Mouse (Mus musculus) olfactory bulb, adult 2 months (tissue): ENCODE data around the gene Furin. TPM values are rescaled to one million over a fixed set of nuclear protein-coding genes. Genes with fewer than 3 reads are reported as not detected.

Source experiments
- H3K27ac ChIP-seq: fragments of 200-500 bp; 2 replicates; pipeline ENCODE4 v1.5.1; 2012; ENCODE audit warnings: low read depth, low read length; ENCODE audit not compliant: insufficient read depth
- H3K4me1 ChIP-seq: fragments of 200-500 bp; 2 replicates; pipeline ENCODE4 v1.6.1; 2012; ENCODE audit warnings: low read length; ENCODE audit not compliant: control insufficient read depth, insufficient read depth
- H3K4me3 ChIP-seq: fragments of 200-500 bp; 2 replicates; pipeline ENCODE4 v1.5.1; 2012; ENCODE audit warnings: mild to moderate bottlenecking, low read depth, low read length, moderate library complexity; ENCODE audit not compliant: insufficient read depth
- CTCF ChIP-seq: fragments of 200-500 bp; IDR thresholded peaks from 2 replicates; pipeline ENCODE4 v1.5.1; 2012; ENCODE audit warnings: low read depth, mild to moderate bottlenecking, low read length, moderate library complexity; ENCODE audit not compliant: insufficient read depth
- POLR2A ChIP-seq: fragments of 200-500 bp; IDR thresholded peaks from 2 replicates; pipeline ENCODE4 v1.6.1; 2012; ENCODE audit warnings: mild to moderate bottlenecking, low read depth, low read length, moderate library complexity; ENCODE audit not compliant: insufficient read depth
- WGBS: fragments of 180-500 bp; shearing (Covaris S2); methylation state at CpG from one replicate; pipeline ENCODE4 v1.1.7; 2018; 5-methylcytosine and 5-hydroxymethylcytosine counted together
- polyA plus RNA-seq: library from polyadenylated mRNA; stranded (reverse); fragments of >200 nt; gene quantifications from 2 replicates; pipeline ENCODE4 v1.2.4, GENCODE M21; 2012; ENCODE audit warnings: low replicate concordance; ENCODE audit not compliant: missing spikeins, insufficient read depth, insufficient read length

Gene Furin
- polyA plus RNA-seq = not detected in 2 replicates

- no peak for TF ChIP-seq POLR2A
- no peak for TF ChIP-seq CTCF
- Histone ChIP-seq H3K4me3 (no peak within 1 kb of the TSS), H3K4me1 (peaks cover 28% of the 10 kb centered on the region), H3K27ac (no peak within 1 kb of the TSS)
- 80% methylated on average over 9 of the region's 9 CpGs for WGBS
Measured at GRCm38 (mm10) chr7:80405188-80405695, at the start of gene Furin. TSS of gene Furin (minus strand) at chr7:80405436.

GRCm38 (mm10) chr7:80454786-80455185 is 49.5 kb upstream of the Furin start:
- H3K27ac ChIP-seq = no peak overlapping the region
- H3K4me3 ChIP-seq = no peak overlapping the region
- no peak for TF ChIP-seq CTCF
- TF ChIP-seq POLR2A = no peak
- peaks cover 12% of the 10 kb centered on the region; the same call in 1 of the 2 replicates for H3K4me1 ChIP-seq
- WGBS = 83% methylated on average over 2 of the region's 2 CpGs

GRCm38 (mm10) chr7:80453997-80454396 is 48.8 kb upstream of the Furin start:
- no peak overlapping the region for H3K27ac ChIP-seq
- TF ChIP-seq CTCF = no peak
- TF ChIP-seq POLR2A = no peak
- WGBS = 88% methylated on average over 5 of the region's 5 CpGs

GRCm38 (mm10) chr7:80453121-80453520 is 47.9 kb upstream of the Furin start:
- no peak overlapping the region for H3K4me3 ChIP-seq
- H3K4me1 ChIP-seq = peaks cover 12% of the 10 kb centered on the region; the same call in 1 of the 2 replicates
- no peak overlapping the region for H3K27ac ChIP-seq
- TF ChIP-seq CTCF (no peak), POLR2A (no peak)
- 95% methylated on average over 3 of the region's 3 CpGs for WGBS

More at GRCm38 (mm10) chr7:80453997-80454396, 48.8 kb upstream of the Furin start:
- Histone ChIP-seq H3K4me1 (peaks cover 12% of the 10 kb centered on the region; the same call in 1 of the 2 replicates), H3K4me3 (no peak overlapping the region)

- no peak overlapping the region for H3K27ac ChIP-seq
- WGBS = 91% methylated on average over 5 of the region's 5 CpGs
- H3K4me3 ChIP-seq = no peak overlapping the region
- H3K4me1 ChIP-seq = peaks cover 7% of the 10 kb centered on the region; the same call in 1 of the 2 replicates
- TF ChIP-seq CTCF (no peak), POLR2A (no peak)
Measured at GRCm38 (mm10) chr7:80452241-80452640, 47.0 kb upstream of the Furin start.

- H3K27ac ChIP-seq = no peak overlapping the region
- TF ChIP-seq POLR2A = no peak
- H3K4me1 ChIP-seq = peaks cover 3% of the 10 kb centered on the region; the same call in 1 of the 2 replicates
- 82% methylated on average over 3 of the region's 3 CpGs for WGBS
- no peak overlapping the region for H3K4me3 ChIP-seq
Measured at GRCm38 (mm10) chr7:80451550-80452232, 46.5 kb upstream of the Furin start.

GRCm38 (mm10) chr7:80450354-80450753 is 45.1 kb upstream of the Furin start:
- Histone ChIP-seq H3K4me3 (no peak overlapping the region), H3K4me1 (peaks cover 8% of the 10 kb centered on the region), H3K27ac (no peak overlapping the region)
- 85% methylated on average over 4 of the region's 4 CpGs for WGBS
- TF ChIP-seq POLR2A (no peak), CTCF (no peak)

GRCm38 (mm10) chr7:80449620-80450091 is 44.4 kb upstream of the Furin start:
- Histone ChIP-seq H3K27ac (no peak overlapping the region), H3K4me1 (peaks cover 13% of the 10 kb centered on the region), H3K4me3 (no peak overlapping the region)
- WGBS = 92% methylated on average over 6 of the region's 6 CpGs
- TF ChIP-seq CTCF (no peak), POLR2A (no peak)

- TF ChIP-seq POLR2A (no peak), CTCF (no peak)
- Histone ChIP-seq H3K4me1 (peaks cover 22% of the 10 kb centered on the region), H3K27ac (no peak overlapping the region), H3K4me3 (no peak overlapping the region)
- WGBS = 94% methylated on average over 8 of the region's 8 CpGs
Measured at GRCm38 (mm10) chr7:80447336-80447735, 42.1 kb upstream of the Furin start.

- Histone ChIP-seq H3K27ac (no peak overlapping the region), H3K4me1 (peaks cover 26% of the 10 kb centered on the region), H3K4me3 (no peak overlapping the region)
- TF ChIP-seq CTCF = no peak
- no peak for TF ChIP-seq POLR2A
- 81% methylated on average over 7 of the region's 7 CpGs for WGBS
Measured at GRCm38 (mm10) chr7:80446221-80446878, 41.1 kb upstream of the Furin start.
